Mouse (Mus musculus) thymus, adult 2 months (tissue): ENCODE measurements around the gene Slc1a5.

Experiments used
- CTCF ChIP-seq: fragments of 200-500 bp; IDR thresholded peaks from 2 replicates; pipeline ENCODE4 v1.5.1; 2012; ENCODE audit warnings: mild to moderate bottlenecking, control low read depth, low read length, moderate library complexity, borderline replicate concordance; ENCODE audit not compliant: control insufficient read depth, poor library complexity, insufficient read depth; ENCODE audit errors: extremely low read depth
- POLR2A ChIP-seq: fragments of 200-500 bp; IDR thresholded peaks from 2 replicates; pipeline ENCODE4 v1.6.1; 2012; ENCODE audit warnings: mild to moderate bottlenecking, low read length, control low read depth, moderate library complexity; ENCODE audit not compliant: control insufficient read depth, poor library complexity, insufficient read depth; ENCODE audit errors: extremely low read depth

GRCm38 (mm10) chr7:16846775-16847174 lies 65.6 kb downstream of the Slc1a5 start:
- TF ChIP-seq CTCF (no peak), POLR2A (no peak)
